Mouse (Mus musculus): ENCODE data around the gene Tmem140.

Tmem140 gene

GRCm38 (mm10) chr6:34862791-34863403 lies at the start of gene Tmem140:
Gene Tmem140 (plus strand): TSS chr6:34863146.
- no peak for DNase-seq (ENCODE audit: low read depth)

GRCm38 (mm10) chr6:34824406-34824805 lies 38.5 kb upstream of the Tmem140 start:
- DNase-seq (ENCODE audit: low read depth), result no peak

GRCm38 (mm10) chr6:34832352-34832751 lies 30.6 kb upstream of the Tmem140 start:
- DNase-seq (ENCODE audit: low read depth), result no peak

- no peak for DNase-seq (ENCODE audit: low read depth)
These were observed 1.3 kb upstream of the Tmem140 start for GRCm38 (mm10) chr6:34861546-34862053.

- DNase-seq (ENCODE audit: low read depth), result no peak
These were observed 565 bp upstream of the Tmem140 start for GRCm38 (mm10) chr6:34862381-34862780.

GRCm38 (mm10) chr6:34863786-34864514 lies 1.0 kb downstream of the Tmem140 start:
- DNase-seq (ENCODE audit: low read depth), result no peak

- no peak for DNase-seq (ENCODE audit: low read depth)
These were observed 2.3 kb downstream of the Tmem140 start for GRCm38 (mm10) chr6:34865213-34865612.

- no peak for DNase-seq (ENCODE audit: low read depth)
These were observed 3.0 kb downstream of the Tmem140 start for GRCm38 (mm10) chr6:34865711-34866593.

- no peak for DNase-seq (ENCODE audit: low read depth)
These were observed 3.8 kb downstream of the Tmem140 start for GRCm38 (mm10) chr6:34866786-34867185.

GRCm38 (mm10) chr6:34867301-34867994 lies 4.5 kb downstream of the Tmem140 start:
- no peak for DNase-seq (ENCODE audit: low read depth)

GRCm38 (mm10) chr6:34867995-34868350 lies 5.0 kb downstream of the Tmem140 start:
- DNase-seq (ENCODE audit: low read depth), result no peak

GRCm38 (mm10) chr6:34868507-34869217 lies 5.7 kb downstream of the Tmem140 start:
- DNase-seq (ENCODE audit: low read depth), result no peak

- no peak for DNase-seq (ENCODE audit: low read depth)
These were observed 6.4 kb downstream of the Tmem140 start for GRCm38 (mm10) chr6:34869225-34869915.

- DNase-seq (ENCODE audit: low read depth), result no peak
These were observed 7.2 kb downstream of the Tmem140 start for GRCm38 (mm10) chr6:34870136-34870535.

GRCm38 (mm10) chr6:34870724-34871123 lies 7.8 kb downstream of the Tmem140 start:
- no peak for DNase-seq (ENCODE audit: low read depth)

- no peak for DNase-seq (ENCODE audit: low read depth)
These were observed 9.0 kb downstream of the Tmem140 start for GRCm38 (mm10) chr6:34871929-34872328.

- DNase-seq (ENCODE audit: low read depth), result no peak
These were observed 9.9 kb downstream of the Tmem140 start for GRCm38 (mm10) chr6:34872871-34873270.

GRCm38 (mm10) chr6:34874101-34874921 lies 11.4 kb downstream of the Tmem140 start:
- no peak for DNase-seq (ENCODE audit: low read depth)

GRCm38 (mm10) chr6:34875268-34875761 lies 12.4 kb downstream of the Tmem140 start:
- DNase-seq (ENCODE audit: low read depth), result no peak

Measured in c-Kit-positive CD71-positive TER-119-negative erythroid progenitor cells, embryonic 14.5 days (primary cell).